Mouse (Mus musculus) lung, postnatal 0 days (tissue): ENCODE results near the gene Snai1. TPM values are rescaled to one million over a fixed set of nuclear protein-coding genes. Genes with fewer than 3 reads are reported as not detected.

ENCODE experiments used
- ATAC-seq: fragments of 200-750 bp; cut with Nextera tagmentation; 2 replicates; pipeline ENCODE4 v1.8.0; 2017; ENCODE audit warnings: moderate library complexity
- DNase-seq: peaks from one replicate; pipeline ENCODE4 v3.0.0-alpha.2; 2016; ENCODE audit warnings: low spot score
- H3K27ac ChIP-seq: fragments of 300-500 bp; sonication (generic); 2 replicates; pipeline ENCODE4 v1.5.1; 2014; ENCODE audit warnings: antibody characterized with exemption, mild to moderate bottlenecking, low read length, mixed read lengths
- H3K27me3 ChIP-seq: fragments of 300-500 bp; sonication (generic); replicated peaks from 2 replicates; pipeline ENCODE4 v1.6.1; 2014; ENCODE audit warnings: low read length, mixed read lengths; ENCODE audit not compliant: insufficient read depth
- H3K36me3 ChIP-seq: fragments of 300-500 bp; sonication (generic); 2 replicates; pipeline ENCODE4 v1.6.1; 2014; ENCODE audit warnings: low read length, mixed read lengths; ENCODE audit not compliant: insufficient read depth
- H3K4me1 ChIP-seq: fragments of 300-500 bp; sonication (generic); 2 replicates; pipeline ENCODE4 v1.6.1; 2014; ENCODE audit warnings: antibody characterized with exemption, low read depth, low read length, mixed read lengths; ENCODE audit not compliant: insufficient read depth
- H3K4me2 ChIP-seq: fragments of 300-500 bp; sonication (generic); replicated peaks from 2 replicates; pipeline ENCODE4 v1.6.1; 2014; ENCODE audit warnings: low read depth, mild to moderate bottlenecking, low read length, moderate library complexity, mixed read lengths
- H3K4me3 ChIP-seq: fragments of 300-500 bp; sonication (generic); 2 replicates; pipeline ENCODE4 v1.5.1; 2014; ENCODE audit warnings: low read depth, low read length
- H3K9ac ChIP-seq: fragments of 300-500 bp; sonication (generic); replicated peaks from 2 replicates; pipeline ENCODE4 v1.6.1; 2014; ENCODE audit warnings: low read depth, mild to moderate bottlenecking
- H3K9me3 ChIP-seq: fragments of 300-500 bp; sonication (generic); 2 replicates; pipeline ENCODE4 v1.6.1; 2016; ENCODE audit warnings: low read length, mixed read lengths
- CTCF ChIP-seq: IDR thresholded peaks from 2 replicates; pipeline ENCODE4 v1.5.1; 2016; ENCODE audit warnings: antibody characterized with exemption, mild to moderate bottlenecking
- EP300 ChIP-seq: IDR thresholded peaks from 2 replicates; pipeline ENCODE4 v1.6.1; 2016; ENCODE audit warnings: antibody characterized with exemption, mild to moderate bottlenecking, control low read depth
- WGBS: fragments of 180-500 bp; shearing (Covaris S2); extraction: QIAGEN DNeasy Blood & Tissue Kit; methylation state at CpG from one replicate; pipeline ENCODE4 v1.1.7; 2014; 5-methylcytosine and 5-hydroxymethylcytosine counted together
- polyA plus RNA-seq: library from polyadenylated mRNA; unstranded; fragments of >200 nt; fragmentation: Nextera tagmentation; extraction: Ambion mirVana; gene quantifications from 2 replicates; pipeline ENCODE4 v1.2.1, GENCODE M21; 2015

The Snai1 gene
- polyA plus RNA-seq, 1 experiment from 2014 or later, result 63.0 TPM

DNA sequence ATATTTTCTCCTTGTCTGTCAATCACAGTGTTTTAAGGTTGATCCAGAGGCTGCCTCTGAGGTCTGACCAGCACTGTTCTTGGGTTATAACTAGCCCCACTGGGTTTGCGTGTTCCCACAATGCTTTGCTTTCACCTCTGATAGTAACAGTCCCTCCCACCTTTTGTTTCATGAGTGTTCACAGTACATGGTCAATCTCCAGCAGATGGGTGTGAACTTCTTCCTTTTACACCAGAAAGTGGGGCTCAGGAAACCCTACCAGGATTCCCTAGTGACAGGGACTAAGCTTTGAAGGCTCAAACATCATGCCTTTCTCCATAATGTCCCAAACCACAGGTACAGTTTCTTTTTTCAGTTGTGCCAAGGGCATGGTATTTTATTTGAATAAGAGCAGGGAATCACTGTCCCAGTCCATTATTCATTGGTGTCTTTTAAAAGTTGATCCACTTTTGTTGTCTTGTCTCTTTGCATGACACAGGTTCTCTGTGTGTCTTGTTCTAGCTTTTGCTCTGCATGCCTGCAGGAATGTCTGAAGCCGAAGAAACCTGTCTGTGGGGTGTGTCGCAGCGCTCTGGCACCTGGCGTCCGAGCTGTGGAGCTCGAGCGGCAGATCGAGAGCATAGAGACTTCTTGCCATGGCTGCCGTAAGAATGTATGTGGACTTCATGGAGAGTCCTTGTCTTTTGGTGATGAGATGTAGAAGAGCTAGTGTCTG lies 31.3 kb upstream of the Snai1 start:
- Histone ChIP-seq H3K27me3 (no peaks in the 10 kb centered on the region), H3K36me3 (0 out of 2 replicates have a peak, but pooled peaks cover 3% of the 10 kb centered on the region), H3K4me1 (peaks cover 19% of the 10 kb centered on the region; the same call in 1 of the 2 replicates), H3K4me3 (no peak overlapping the region), H3K9ac (no peak overlapping the region), H3K4me2 (peak overlapping the region; percentile 38), H3K27ac (peak overlapping the region; percentile 68), H3K9me3 (no peaks in the 10 kb centered on the region)
- no peak for DNase-seq
- ATAC-seq, result no peak
- 69% methylated on average over 10 of the region's 10 CpGs for WGBS
- TF ChIP-seq EP300 (no peak), CTCF (no peak)

DNA sequence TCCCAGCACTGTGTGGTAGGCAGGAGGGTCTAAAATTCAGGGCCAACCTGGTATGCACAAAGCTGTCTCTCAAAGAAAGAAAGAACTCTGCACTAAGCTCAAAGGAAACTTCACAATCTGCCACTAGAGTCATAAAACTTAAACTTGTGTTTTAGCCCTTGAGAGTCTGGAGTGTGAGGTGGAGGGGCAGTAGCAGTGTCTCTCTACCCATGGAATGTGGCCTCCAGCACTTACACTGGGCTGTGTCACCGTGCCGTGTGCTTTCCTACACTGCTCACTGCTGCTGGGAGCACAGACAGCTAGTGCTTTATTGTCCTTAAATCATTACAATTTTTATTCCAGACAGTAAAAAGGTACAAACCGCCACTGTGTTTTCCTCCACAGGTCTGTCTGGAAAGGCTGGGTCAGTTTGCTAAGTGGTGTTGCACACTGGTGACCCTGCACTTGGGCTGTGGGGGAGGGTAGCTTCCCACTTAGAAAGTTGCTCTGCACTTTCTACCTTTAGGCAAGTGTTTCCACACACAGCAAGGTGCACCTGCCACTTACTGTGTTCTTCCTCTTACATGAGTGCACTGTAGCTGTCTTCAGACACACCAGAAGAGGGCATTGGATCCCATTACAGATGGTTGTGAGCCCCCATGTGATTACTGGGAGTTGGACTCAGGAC lies 30.1 kb upstream of the Snai1 start:
- no peak overlapping the region; the same call in 1 of the 2 replicates for H3K4me2 ChIP-seq
- DNase-seq (peak; percentile 76), ATAC-seq (peak; percentile 52)
- H3K9ac ChIP-seq, result no peak overlapping the region
- no peaks in the 10 kb centered on the region for H3K9me3 ChIP-seq
- no peaks in the 10 kb centered on the region for H3K27me3 ChIP-seq
- peaks cover 19% of the 10 kb centered on the region; the same call in 1 of the 2 replicates for H3K4me1 ChIP-seq
- 0 out of 2 replicates have a peak, but pooled peaks cover 15% of the 10 kb centered on the region for H3K36me3 ChIP-seq
- WGBS, result 71% methylated on average over 3 of the region's 3 CpGs
- TF ChIP-seq EP300 (peak; percentile 45; the same call in 1 of the 2 replicates), CTCF (peak; percentile 14)
- no peak overlapping the region for H3K4me3 ChIP-seq
- H3K27ac ChIP-seq, result peak overlapping the region; percentile 68

DNA sequence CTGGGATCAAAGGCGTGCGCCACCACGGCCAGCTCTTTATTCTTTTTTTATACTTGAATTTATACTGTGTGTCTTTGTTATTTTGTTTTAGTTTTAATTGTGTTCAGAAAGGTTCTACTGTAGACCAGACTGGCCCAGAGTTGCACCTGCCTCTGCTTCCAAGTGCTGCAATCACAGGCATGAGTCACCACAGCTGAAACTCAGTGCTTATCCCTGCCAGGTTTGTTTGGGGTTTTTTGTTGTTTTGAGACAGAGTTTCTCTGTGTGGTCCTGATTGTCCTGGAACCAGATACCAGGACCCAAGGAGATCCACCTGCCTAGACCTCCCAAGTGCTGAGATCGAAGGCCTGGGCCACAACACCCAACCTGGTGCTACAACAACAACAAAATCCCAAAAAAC lies 29.4 kb upstream of the Snai1 start:
- no peak overlapping the region for H3K4me3 ChIP-seq
- TF ChIP-seq EP300, result no peak
- no peak for TF ChIP-seq CTCF
- H3K27me3 ChIP-seq, result no peaks in the 10 kb centered on the region
- H3K4me2 ChIP-seq, result no peak overlapping the region
- peak overlapping the region; percentile 17; the same call in 1 of the 2 replicates for H3K27ac ChIP-seq
- no peak for DNase-seq
- H3K4me1 ChIP-seq, result peaks cover 19% of the 10 kb centered on the region; the same call in 1 of the 2 replicates
- ATAC-seq, result no peak
- H3K9me3 ChIP-seq, result no peaks in the 10 kb centered on the region
- peaks cover 20% of the 10 kb centered on the region; the same call in 1 of the 2 replicates for H3K36me3 ChIP-seq
- H3K9ac ChIP-seq, result no peak overlapping the region
- whole genome bisulfite sequencing, result 92% methylated on average over 4 of the region's 4 CpGs

GRCm38 (mm10) chr2:167510485-167510884 lies 27.5 kb upstream of the Snai1 start:
- Histone ChIP-seq H3K4me2 (no peak overlapping the region), H3K9ac (no peak overlapping the region), H3K27ac (no peak overlapping the region; the same call in 1 of the 2 replicates), H3K27me3 (no peaks in the 10 kb centered on the region), H3K4me3 (no peak overlapping the region), H3K36me3 (peaks cover 37% of the 10 kb centered on the region), H3K9me3 (no peaks in the 10 kb centered on the region), H3K4me1 (peaks cover 12% of the 10 kb centered on the region; the same call in 1 of the 2 replicates)
- TF ChIP-seq CTCF (no peak), EP300 (no peak)
- WGBS, result 43% methylated on average over 3 of the region's 3 CpGs
- DNase-seq, result peak; percentile 40
- ATAC-seq, result no peak

DNA sequence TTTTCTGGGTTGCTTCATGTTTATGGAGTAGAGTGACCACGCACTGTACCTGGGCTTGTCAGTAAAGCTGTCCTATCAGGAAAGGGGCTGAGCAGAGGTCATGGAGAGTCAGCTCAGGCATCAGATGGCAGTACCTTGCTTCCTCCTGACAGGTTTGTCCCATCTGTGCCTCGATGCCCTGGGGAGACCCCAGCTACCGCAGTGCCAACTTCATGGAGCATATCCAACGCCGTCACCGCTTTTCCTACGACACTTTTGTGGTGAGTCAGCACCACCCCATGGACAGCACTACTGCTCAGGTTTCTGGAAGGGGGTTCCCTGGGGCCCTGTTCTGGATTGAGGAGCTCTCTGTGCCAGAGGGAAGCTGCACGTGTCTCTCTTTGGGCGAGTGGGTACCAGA lies 25.6 kb upstream of the Snai1 start:
- Histone ChIP-seq H3K9ac (no peak overlapping the region), H3K27ac (no peak overlapping the region), H3K4me1 (peaks cover 6% of the 10 kb centered on the region; the same call in 1 of the 2 replicates), H3K4me2 (no peak overlapping the region), H3K27me3 (no peaks in the 10 kb centered on the region), H3K36me3 (peaks cover 56% of the 10 kb centered on the region), H3K4me3 (no peak overlapping the region), H3K9me3 (no peaks in the 10 kb centered on the region)
- TF ChIP-seq CTCF (no peak), EP300 (no peak)
- DNase-seq (no peak), ATAC-seq (no peak)
- WGBS, result 93% methylated on average over 9 of the region's 9 CpGs

DNA sequence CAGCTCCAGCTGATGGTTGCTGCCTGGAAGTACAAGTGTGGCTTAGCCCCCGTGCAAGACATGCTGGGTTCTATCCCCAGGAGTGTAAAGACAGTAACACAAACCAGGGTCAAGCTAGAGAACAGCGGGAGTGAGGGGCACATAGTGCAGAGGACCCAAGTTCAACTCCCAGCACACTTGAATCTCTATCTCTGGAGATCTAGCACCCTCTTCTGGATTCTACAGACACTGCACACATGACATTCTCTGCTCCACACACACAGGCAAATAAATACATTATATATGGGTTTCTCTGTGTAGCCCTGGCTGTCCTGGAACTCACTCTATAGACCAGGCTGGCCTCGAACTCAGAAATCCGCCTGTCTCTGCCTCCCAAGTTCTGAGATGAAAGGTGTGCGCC lies 25.0 kb upstream of the Snai1 start:
- 94% methylated on average over 5 of the region's 5 CpGs for WGBS
- Histone ChIP-seq H3K9me3 (no peaks in the 10 kb centered on the region), H3K27ac (no peak overlapping the region), H3K4me1 (0 out of 2 replicates have a peak, but pooled peaks cover 6% of the 10 kb centered on the region), H3K4me2 (no peak overlapping the region), H3K4me3 (no peak overlapping the region), H3K36me3 (peaks cover 62% of the 10 kb centered on the region), H3K9ac (no peak overlapping the region), H3K27me3 (no peaks in the 10 kb centered on the region)
- TF ChIP-seq EP300 (no peak), CTCF (peak; percentile 64)
- peak; percentile 34 for DNase-seq
- ATAC-seq, result no peak
